Mouse (Mus musculus) gonadal fat pad, adult 2 months (tissue): ENCODE data around the gene Gm4763. TPM values are rescaled to one million over a fixed set of nuclear protein-coding genes. Genes with fewer than 3 reads are reported as not detected.
"Not testable (repeated sequence)": the region's sequence is repeated elsewhere in the genome, so short reads cannot be mapped to it uniquely, and the experiment has no call there.

Experiments
- DNase-seq: peaks from one replicate; pipeline ENCODE4 v3.0.0-alpha.2; 2012; ENCODE audit warnings: low read depth
- polyA plus RNA-seq: library from polyadenylated mRNA; depleted of rRNA; stranded (reverse); fragments of >200 nt; gene quantifications from 2 replicates; pipeline ENCODE4 v1.2.3, GENCODE M21; 2012; rRNA removed

Gene Gm4763
- 0.25 TPM in 1 of 2 replicates, not detected in the other for polyA plus RNA-seq

- not testable (repeated sequence) for DNase-seq
Observed at GRCm38 (mm10) chr7:24726808-24727207, at the start of gene Gm4763. Gene Gm4763, minus strand, starts transcription at chr7:24726908.

GRCm38 (mm10) chr7:24776145-24776544 lies 49.4 kb upstream of the Gm4763 start:
- DNase-seq = no peak

- no peak for DNase-seq
Observed at GRCm38 (mm10) chr7:24773942-24774535, 47.3 kb upstream of the Gm4763 start.

GRCm38 (mm10) chr7:24771361-24771760 lies 44.7 kb upstream of the Gm4763 start:
- DNase-seq = no peak

GRCm38 (mm10) chr7:24762574-24762973 lies 35.9 kb upstream of the Gm4763 start:
- DNase-seq = no peak

- DNase-seq = peak; percentile 10
Observed at GRCm38 (mm10) chr7:24761161-24761560, 34.5 kb upstream of the Gm4763 start.

GRCm38 (mm10) chr7:24760211-24760610 lies 33.5 kb upstream of the Gm4763 start, which contains the start of gene Cd177:
Gene Cd177, minus strand, starts transcription at chr7:24760311.
- DNase-seq = no peak

- no peak for DNase-seq
Observed at GRCm38 (mm10) chr7:24758520-24758919, 31.8 kb upstream of the Gm4763 start.

GRCm38 (mm10) chr7:24753476-24753875 lies 26.8 kb upstream of the Gm4763 start:
- DNase-seq = no peak

- no peak for DNase-seq
Observed at GRCm38 (mm10) chr7:24751610-24752009, 24.9 kb upstream of the Gm4763 start.

- DNase-seq = no peak
Observed at GRCm38 (mm10) chr7:24750695-24751094, 24.0 kb upstream of the Gm4763 start.

- no peak for DNase-seq
Observed at GRCm38 (mm10) chr7:24735970-24736670, 9.4 kb upstream of the Gm4763 start.

- DNase-seq = no peak
Observed at GRCm38 (mm10) chr7:24715039-24715438, 11.7 kb downstream of the Gm4763 start.

GRCm38 (mm10) chr7:24708832-24709292 lies 17.8 kb downstream of the Gm4763 start, which contains the start of gene BC049730:
Gene BC049730, plus strand, starts transcription at chr7:24709242.
- DNase-seq = no peak

- not testable (repeated sequence) for DNase-seq
Observed at GRCm38 (mm10) chr7:24702841-24703240, 23.9 kb downstream of the Gm4763 start.

GRCm38 (mm10) chr7:24697891-24698290 lies 28.8 kb downstream of the Gm4763 start:
- not testable (repeated sequence) for DNase-seq

- not testable (repeated sequence) for DNase-seq
Observed at GRCm38 (mm10) chr7:24692693-24693092, 34.0 kb downstream of the Gm4763 start.

GRCm38 (mm10) chr7:24687519-24687918 lies 39.2 kb downstream of the Gm4763 start:
- not testable (repeated sequence) for DNase-seq

GRCm38 (mm10) chr7:24684121-24684520 lies 42.6 kb downstream of the Gm4763 start:
- DNase-seq = not testable (repeated sequence)

GRCm38 (mm10) chr7:24676575-24676974 lies 50.1 kb downstream of the Gm4763 start, which contains the start of gene Tex101:
Gene Tex101, minus strand, starts transcription at chr7:24676675.
- DNase-seq = no peak

- no peak for DNase-seq
Observed at GRCm38 (mm10) chr7:24671944-24672439, 54.7 kb downstream of the Gm4763 start.
